Comparison of ENCODE assay signal across 8 mouse cellular contexts in the genomic region with DNA sequence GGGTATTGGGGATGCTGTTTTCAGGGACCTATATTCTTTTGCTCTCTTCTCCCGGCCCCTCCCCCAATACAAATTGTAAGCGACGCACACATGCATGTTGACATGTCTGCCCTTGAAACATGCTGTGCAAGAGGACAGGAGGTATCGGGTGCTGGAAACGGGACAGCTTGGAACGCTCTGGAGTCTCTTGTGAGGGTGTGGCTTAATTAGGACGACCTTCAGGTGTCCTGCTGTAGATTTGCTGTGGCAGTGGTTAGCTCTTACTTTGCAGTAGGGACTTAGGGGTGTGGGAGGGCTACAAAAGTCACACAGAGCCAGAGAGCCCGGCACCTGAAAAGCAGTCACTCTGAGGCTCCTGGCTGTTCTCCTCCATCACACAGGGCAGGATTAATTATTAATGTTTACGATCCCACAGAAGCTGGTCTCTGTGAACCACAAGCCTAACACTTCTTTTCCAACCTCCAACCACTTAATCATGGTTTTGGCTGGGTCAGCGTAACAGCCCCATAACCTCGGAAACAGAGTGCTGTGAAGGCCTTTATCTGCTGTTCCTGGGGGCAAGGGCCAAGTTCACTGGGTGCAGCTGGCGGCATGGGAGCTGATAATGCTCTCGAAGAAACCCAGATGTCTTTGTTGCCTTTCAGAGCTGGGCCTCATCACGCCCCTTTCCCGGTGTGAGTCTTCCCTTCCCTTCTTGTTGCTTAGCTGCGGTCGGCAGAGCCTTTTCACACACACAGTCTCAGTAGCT. TPM values are rescaled to one million over a fixed set of nuclear protein-coding genes. Genes with fewer than 3 reads are reported as not detected.
A peak's percentile ranks its signal among the peaks of the same experiment; 100 is the strongest.
DNase-seq lines count a peak whose midpoint lies in the region; ATAC-seq and TF ChIP-seq lines count a peak whose summit lies in the region.

No protein-coding gene starts in this region.

- no peaks in the 10 kb centered on the region for H3K27me3 ChIP-seq in midbrain, postnatal 0 days (ENCODE audit: insufficient read depth, low read length)
- H3K27me3 ChIP-seq in midbrain, embryonic 13.5 days, result no peaks in the 10 kb centered on the region
- no peaks in the 10 kb centered on the region for H3K27me3 ChIP-seq in heart, embryonic 15.5 days
- no peaks in the 10 kb centered on the region for H3K27me3 ChIP-seq in stomach, embryonic 16.5 days (ENCODE audit: control insufficient read depth, insufficient read depth, low read length)

- no peaks in the 10 kb centered on the region for H3K36me3 ChIP-seq in midbrain, postnatal 0 days (ENCODE audit: insufficient read depth, low read length)
- H3K36me3 ChIP-seq in midbrain, embryonic 13.5 days, result no peaks in the 10 kb centered on the region
- H3K36me3 ChIP-seq in heart, embryonic 15.5 days, result no peaks in the 10 kb centered on the region
- H3K36me3 ChIP-seq in stomach, embryonic 16.5 days (ENCODE audit: control insufficient read depth, insufficient read depth, low read length), result no peaks in the 10 kb centered on the region

- DNase-seq in midbrain, postnatal 0 days (ENCODE audit: low spot score), result peak; percentile 27
- peak; percentile 67 to 83 for DNase-seq in kidney, postnatal 36 days
- no peak for DNase-seq in left cerebral cortex, adult 2 months (ENCODE audit: extremely low spot score in 1 of 2, low spot score in 2 of 2)
- DNase-seq in gastrocnemius, postnatal 10 days, result no peak

- no peak for TF ChIP-seq CTCF in midbrain, postnatal 0 days (IDR thresholded peaks at IDR 0.05)
- TF ChIP-seq CTCF in left cerebral cortex, adult 2 months (IDR thresholded peaks at IDR 0.05), result no peak

- no peak overlapping the region for H3K9ac ChIP-seq in midbrain, postnatal 0 days (replicated peaks; ENCODE audit: low read length, poor library complexity, severe bottlenecking)
- H3K9ac ChIP-seq in midbrain, embryonic 13.5 days (replicated peaks), result no peak overlapping the region
- no peak overlapping the region for H3K9ac ChIP-seq in heart, embryonic 15.5 days
- H3K9ac ChIP-seq in stomach, embryonic 16.5 days (ENCODE audit: low read length), result no peak overlapping the region

- H3K4me3 ChIP-seq in midbrain, postnatal 0 days (ENCODE audit: low read depth, low read length), result no peak overlapping the region
- no peak overlapping the region for H3K4me3 ChIP-seq in midbrain, embryonic 13.5 days (replicated peaks)
- H3K4me3 ChIP-seq in heart, embryonic 15.5 days, result no peak overlapping the region
- H3K4me3 ChIP-seq in stomach, embryonic 16.5 days (replicated peaks; ENCODE audit: low read length), result no peak overlapping the region
- no peak overlapping the region for H3K4me3 ChIP-seq in left cerebral cortex, adult 2 months

- H3K4me1 ChIP-seq in midbrain, postnatal 0 days (ENCODE audit: insufficient read depth, low read length), result no peaks in the 10 kb centered on the region
- peaks cover 9% of the 10 kb centered on the region for H3K4me1 ChIP-seq in midbrain, embryonic 13.5 days (replicated peaks)
- peaks cover 18% of the 10 kb centered on the region for H3K4me1 ChIP-seq in heart, embryonic 15.5 days (replicated peaks)
- 0 out of 2 replicates have a peak, but pooled peaks cover 3% of the 10 kb centered on the region for H3K4me1 ChIP-seq in stomach, embryonic 16.5 days (ENCODE audit: control insufficient read depth, insufficient read depth, low read length)

- no peak overlapping the region for H3K4me2 ChIP-seq in midbrain, postnatal 0 days (ENCODE audit: low read depth, low read length, poor library complexity, severe bottlenecking)
- no peak overlapping the region for H3K4me2 ChIP-seq in midbrain, embryonic 13.5 days (replicated peaks)
- H3K4me2 ChIP-seq in heart, embryonic 15.5 days, result peak overlapping the region; percentile 11; the same call in 1 of the 2 replicates
- no peak overlapping the region for H3K4me2 ChIP-seq in stomach, embryonic 16.5 days (ENCODE audit: low read depth, low read length)

- intact Hi-C loops in left cerebral cortex, adult 2 months (cut with DNase I), result loop anchor here (5.0 kb wide), 1 partner anchor 53 kb away; no protein-coding TSS in a partner anchor

- no peak for ATAC-seq in midbrain, postnatal 0 days (ENCODE audit: low FRiP score)
- no peak for ATAC-seq in midbrain, embryonic 13.5 days
- ATAC-seq in heart, embryonic 15.5 days (replicated peaks; ENCODE audit: insufficient number of reproducible peaks, insufficient read depth, low FRiP score, low read depth), result peak; percentile 9; the same call in 1 of the 2 replicates
- ATAC-seq in stomach, embryonic 16.5 days (ENCODE audit: insufficient read depth, low FRiP score), result peak; percentile 48
- ATAC-seq in frontal cortex, adult (ENCODE audit: low TSS enrichment), result no peak

- 45% methylated on average over 17 of the region's 17 CpGs for WGBS in midbrain, postnatal 0 days
- WGBS in midbrain, embryonic 13.5 days, result 54% methylated on average over 17 of the region's 17 CpGs
- WGBS in heart, embryonic 15.5 days, result 30% methylated on average over 17 of the region's 17 CpGs
- 27% methylated on average over 17 of the region's 17 CpGs for WGBS in stomach, embryonic 16.5 days

- H3K9me3 ChIP-seq in midbrain, postnatal 0 days (ENCODE audit: low read length), result no peaks in the 10 kb centered on the region
- H3K9me3 ChIP-seq in midbrain, embryonic 13.5 days, result no peaks in the 10 kb centered on the region
- no peaks in the 10 kb centered on the region for H3K9me3 ChIP-seq in heart, embryonic 15.5 days (replicated peaks)
- no peaks in the 10 kb centered on the region for H3K9me3 ChIP-seq in stomach, embryonic 16.5 days (replicated peaks; ENCODE audit: control insufficient read depth, low read length)

- H3K27ac ChIP-seq in midbrain, postnatal 0 days (ENCODE audit: low read depth, low read length), result no peak overlapping the region
- H3K27ac ChIP-seq in midbrain, embryonic 13.5 days, result no peak overlapping the region
- 0 out of 2 replicates have a peak overlapping the region, but pooled peaks have one; percentile 23 for H3K27ac ChIP-seq in heart, embryonic 15.5 days
- H3K27ac ChIP-seq in stomach, embryonic 16.5 days (ENCODE audit: low read length), result 0 out of 2 replicates have a peak overlapping the region, but pooled peaks have one; percentile 4
- H3K27ac ChIP-seq in left cerebral cortex, adult 2 months, result no peak overlapping the region

RNA-seq across cellular contexts. Expression of a gene that starts 17.9 kb away (rescaled TPM):
- 2.2 and 2.6 TPM in 2 replicates for total RNA-seq in midbrain, postnatal 0 days (2014; rRNA removed)
- polyA plus RNA-seq in midbrain, postnatal 0 days (2015; fragmentation: Nextera tagmentation; extraction: Ambion mirVana), result 2.5 TPM in 2 replicates
- polyA plus RNA-seq in midbrain, embryonic 13.5 days (2015; fragmentation: Nextera tagmentation; extraction: Ambion mirVana), result 18.6 and 20.0 TPM in 2 replicates
- 30.9 and 35.4 TPM in 2 replicates for polyA plus RNA-seq in heart, embryonic 15.5 days (2015; fragmentation: Nextera tagmentation; extraction: Ambion mirVana)
- 32.1 and 34.0 TPM in 2 replicates for polyA plus RNA-seq in stomach, embryonic 16.5 days (2015; fragmentation: Nextera tagmentation; extraction: Ambion mirVana)
- 1 to 10 TPM; 1.2 to 1.3 TPM for total RNA-seq in left cerebral cortex, adult 2 months (2021)
- total RNA-seq in gastrocnemius, postnatal 10 days (2021), result 1 to 10 TPM; 4.7 to 4.9 TPM

Comparison
In these comparisons a context has a peak if more than half of its experiments do, and no peak if none do; other contexts are left out.
1. ATAC-seq: peak in heart, embryonic 15.5 days (single experiment) and stomach, embryonic 16.5 days (single experiment); none in midbrain, postnatal 0 days (single experiment), midbrain, embryonic 13.5 days (single experiment) and frontal cortex, adult (single experiment).
2. DNase-seq: peak in midbrain, postnatal 0 days (single experiment) and kidney, postnatal 36 days (2 of 2); none in left cerebral cortex, adult 2 months (0 of 2) and gastrocnemius, postnatal 10 days (single experiment).
3. H3K27ac ChIP-seq: peak in heart, embryonic 15.5 days (single experiment) and stomach, embryonic 16.5 days (single experiment); none in midbrain, postnatal 0 days (single experiment), midbrain, embryonic 13.5 days (single experiment) and left cerebral cortex, adult 2 months (single experiment).